Comparison of ENCODE assay signal across 27 mouse cellular contexts in the genomic region with DNA sequence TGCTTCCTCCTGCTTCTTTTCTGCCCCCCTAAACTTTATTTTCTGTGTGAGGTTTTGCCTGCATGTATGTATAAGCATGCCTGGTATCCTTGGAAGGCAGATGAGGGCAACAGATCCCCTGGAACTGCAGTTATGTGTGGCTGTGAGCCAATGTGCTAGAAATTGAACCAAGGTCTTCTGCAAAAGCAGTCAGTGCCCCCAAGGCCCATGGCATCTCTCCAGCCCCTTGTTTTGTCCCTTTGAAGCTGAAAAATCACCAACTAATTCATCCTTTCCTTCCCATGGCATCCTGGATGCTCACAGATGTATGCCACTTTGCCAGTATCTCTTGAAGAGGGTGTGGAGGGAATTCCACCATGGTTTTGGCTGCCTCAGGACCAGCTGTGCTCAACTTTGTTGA. TPM values are rescaled to one million over a fixed set of nuclear protein-coding genes. Genes with fewer than 3 reads are reported as not detected.
DNase-seq lines count a peak whose midpoint lies in the region; ATAC-seq and TF ChIP-seq lines count a peak whose summit lies in the region.
"Had no signal": no experiment of that assay in that cellular context is flagged by ENCODE, and none has a peak within 500 bp of the region (broad histone marks: within the 10 kb centered on the region; RNA-seq: fewer than 3 reads in every experiment).

No protein-coding gene starts in this region.

- H3K9me3 ChIP-seq in forebrain, embryonic 11.5 days (ENCODE audit: control insufficient read depth, low read length), result no peaks in the 10 kb centered on the region
- no peaks in the 10 kb centered on the region for H3K9me3 ChIP-seq in forebrain, postnatal 0 days (ENCODE audit: low read length)
- H3K9me3 ChIP-seq: forebrain, embryonic 10.5 days; G1E; hindbrain, embryonic 12.5 days; hindbrain, embryonic 15.5 days had no signal

- H3K4me3 ChIP-seq in forebrain, embryonic 11.5 days (ENCODE audit: low read depth, low read length), result no peak overlapping the region
- H3K4me3 ChIP-seq in forebrain, postnatal 0 days (ENCODE audit: low read depth, low read length), result no peak overlapping the region
- H3K4me3 ChIP-seq: forebrain, embryonic 10.5 days; heart, adult 2 months; hindbrain, embryonic 12.5 days; hindbrain, embryonic 15.5 days had no signal

- peak; percentile 7 for DNase-seq in forebrain, embryonic 11.5 days (ENCODE audit: low spot score)
- no peak for DNase-seq in forebrain, postnatal 0 days
- peak; percentile 61 for DNase-seq in adrenal gland, adult 8-10 months
- peak; percentile 51 for DNase-seq in adrenal gland, postnatal 25 days
- DNase-seq in layer of hippocampus, postnatal 14 days (ENCODE audit: low spot score in 2 of 2), result no peak
- DNase-seq in lung, postnatal 25 days (ENCODE audit: low spot score), result no peak
- DNase-seq: B cell, adult 2 months; cerebellum, adult 11-12 months; cerebellum, adult 8-10 months; cerebellum, postnatal 10 days; cerebellum, postnatal 36 days; embryo, embryonic 11 days; gastrocnemius, postnatal 25 days; heart, adult 2 months; kidney, adult 2 months had no signal

- no peak for ATAC-seq in forebrain, embryonic 11.5 days (replicated peaks; ENCODE audit: low FRiP score)
- ATAC-seq in forebrain, postnatal 0 days, result no peak
- ATAC-seq: forebrain, embryonic 14.5 days; intestine, postnatal 0 days; Patski had no signal

- no peaks in the 10 kb centered on the region for H3K27me3 ChIP-seq in forebrain, embryonic 11.5 days (ENCODE audit: control insufficient read depth, insufficient read depth, low read length)
- H3K27me3 ChIP-seq in forebrain, postnatal 0 days (ENCODE audit: insufficient read depth, low read length), result no peaks in the 10 kb centered on the region
- H3K27me3 ChIP-seq: hindbrain, embryonic 12.5 days; hindbrain, embryonic 15.5 days had no signal

- no peak overlapping the region for H3K4me2 ChIP-seq in forebrain, embryonic 11.5 days (ENCODE audit: low read depth, low read length, severe bottlenecking)
- no peak overlapping the region for H3K4me2 ChIP-seq in forebrain, postnatal 0 days (ENCODE audit: low read depth)
- H3K4me2 ChIP-seq: heart, embryonic 11.5 days; hindbrain, embryonic 12.5 days; hindbrain, embryonic 15.5 days had no signal

- no peaks in the 10 kb centered on the region for H3K4me1 ChIP-seq in forebrain, embryonic 11.5 days (replicated peaks; ENCODE audit: control insufficient read depth, insufficient read depth, low read length)
- H3K4me1 ChIP-seq in forebrain, postnatal 0 days (ENCODE audit: insufficient read depth), result no peaks in the 10 kb centered on the region
- H3K4me1 ChIP-seq: forebrain, embryonic 10.5 days; hindbrain, embryonic 12.5 days; hindbrain, embryonic 15.5 days had no signal

- no peak overlapping the region for H3K9ac ChIP-seq in forebrain, embryonic 11.5 days (ENCODE audit: low read length)
- no peak overlapping the region for H3K9ac ChIP-seq in forebrain, postnatal 0 days
- H3K9ac ChIP-seq: hindbrain, embryonic 12.5 days; hindbrain, embryonic 15.5 days had no signal

- no peak overlapping the region for H3K27ac ChIP-seq in forebrain, embryonic 11.5 days (ENCODE audit: low read depth, low read length)
- H3K27ac ChIP-seq in forebrain, postnatal 0 days (ENCODE audit: low read depth, low read length), result no peak overlapping the region
- H3K27ac ChIP-seq: forebrain, embryonic 10.5 days; heart, adult 2 months; hindbrain, embryonic 12.5 days; hindbrain, embryonic 15.5 days had no signal

- TF ChIP-seq CTCF in forebrain, postnatal 0 days (IDR thresholded peaks at IDR 0.05; ENCODE audit: low read depth), result no peak

- H3K36me3 ChIP-seq in forebrain, embryonic 11.5 days (ENCODE audit: control insufficient read depth, insufficient read depth, low read length), result no peaks in the 10 kb centered on the region
- no peaks in the 10 kb centered on the region for H3K36me3 ChIP-seq in forebrain, postnatal 0 days (ENCODE audit: insufficient read depth)
- H3K36me3 ChIP-seq: forebrain, embryonic 10.5 days; G1E; hindbrain, embryonic 12.5 days; hindbrain, embryonic 15.5 days had no signal

RNA-seq across cellular contexts. Expression of a gene that starts 40.0 kb away (rescaled TPM):
- 7.8 and 9.0 TPM in 2 replicates for polyA plus RNA-seq in forebrain, embryonic 11.5 days (2014; fragmentation: Nextera tagmentation; extraction: Ambion mirVana)
- 55.4 and 71.2 TPM in 2 replicates for total RNA-seq in forebrain, postnatal 0 days (2014; rRNA removed)
- polyA plus RNA-seq in forebrain, postnatal 0 days (2015; fragmentation: Nextera tagmentation; extraction: Ambion mirVana), result 11.6 and 14.7 TPM in 2 replicates
- 100 to 1,000 TPM in 1 of 4 experiments, 10 to 100 TPM in 3; 16.9 to 104 (median 44.4) TPM for total RNA-seq in adrenal gland, adult 8-10 months (2022)
- 16.8 and 31.8 TPM in 2 replicates for total RNA-seq in adrenal gland, postnatal 25 days (2021)
- 10 to 100 TPM; 66.5 to 67.2 TPM for total RNA-seq in layer of hippocampus, postnatal 14 days (2021)
- polyA plus RNA-seq: G1E had no signal

RNA-seq across cellular contexts. Expression of a gene that starts 50.9 kb away (rescaled TPM):
- 0.36 and 0.67 TPM in 2 replicates for polyA plus RNA-seq in forebrain, embryonic 11.5 days (2014; fragmentation: Nextera tagmentation; extraction: Ambion mirVana)
- 2.1 TPM in 1 of 2 replicates, not detected in the other for total RNA-seq in forebrain, postnatal 0 days (2014; rRNA removed)
- polyA plus RNA-seq in forebrain, postnatal 0 days (2015; fragmentation: Nextera tagmentation; extraction: Ambion mirVana), result 0.13 and 0.17 TPM in 2 replicates
- not detected for total RNA-seq in adrenal gland, adult 8-10 months (2022)
- not detected in 2 replicates for total RNA-seq in adrenal gland, postnatal 25 days (2021)
- not detected for total RNA-seq in layer of hippocampus, postnatal 14 days (2021)
- total RNA-seq: gastrocnemius, adult 8-10 months; gastrocnemius, postnatal 25 days; heart, adult 2 months; heart, postnatal 25 days; hematopoietic stem cell, adult 5-6 weeks had no signal
- polyA plus RNA-seq: G1E; gonadal fat pad, adult 2 months; heart, adult 2 months; kidney, adult 2 months; Patski had no signal

Comparison
In these comparisons a context has a peak if more than half of its experiments do, and no peak if none do; other contexts are left out.
1. DNase-seq: peak in forebrain, embryonic 11.5 days (single experiment), adrenal gland, adult 8-10 months (single experiment) and adrenal gland, postnatal 25 days (single experiment); none in forebrain, postnatal 0 days (single experiment), layer of hippocampus, postnatal 14 days (0 of 2) and lung, postnatal 25 days (single experiment).